Mouse (Mus musculus) limb, embryonic 14.5 days (tissue): ENCODE measurements at regions not wholly inside any gene's neighbourhood (a gene's known extent, or its start where the extent isn't known, plus 50 kb on each side); places are given as distances from the start of the nearest gene placed in this dataset.

Experiments
- ATAC-seq: fragments of 200-750 bp; cut with Nextera tagmentation; 2 replicates; pipeline ENCODE4 v1.8.0; 2017; ENCODE audit warnings: low read depth, moderate number of reproducible peaks, moderate TSS enrichment; ENCODE audit not compliant: low FRiP score
- DNase-seq: peaks from one replicate; pipeline ENCODE4 v3.0.0-alpha.2; 2015; ENCODE audit warnings: low spot score
- H3K27ac ChIP-seq: fragments of 300-500 bp; sonication (generic); replicated peaks from 2 replicates; pipeline ENCODE4 v1.5.1; 2014; ENCODE audit warnings: low read depth, mild to moderate bottlenecking, low read length, moderate library complexity, mixed read lengths
- H3K27me3 ChIP-seq: fragments of 300-500 bp; sonication (generic); 2 replicates; pipeline ENCODE4 v1.6.1; 2014; ENCODE audit warnings: low read length, mixed read lengths; ENCODE audit not compliant: control insufficient read depth, insufficient read depth
- H3K36me3 ChIP-seq: fragments of 300-500 bp; sonication (generic); 2 replicates; pipeline ENCODE4 v1.6.1; 2014; ENCODE audit warnings: mild to moderate bottlenecking, low read length, moderate library complexity, mixed read lengths; ENCODE audit not compliant: control insufficient read depth, insufficient read depth
- H3K4me1 ChIP-seq: fragments of 300-500 bp; sonication (generic); 2 replicates; pipeline ENCODE4 v1.6.1; 2014; ENCODE audit warnings: antibody characterized with exemption, low read length, mixed read lengths; ENCODE audit not compliant: control insufficient read depth, insufficient read depth
- H3K4me2 ChIP-seq: fragments of 300-500 bp; sonication (generic); replicated peaks from 2 replicates; pipeline ENCODE4 v1.6.1; 2014; ENCODE audit warnings: low read depth, mild to moderate bottlenecking, low read length, moderate library complexity; ENCODE audit not compliant: severe bottlenecking
- H3K4me3 ChIP-seq: fragments of 300-500 bp; sonication (generic); replicated peaks from 2 replicates; pipeline ENCODE4 v1.5.1; 2014; ENCODE audit warnings: low read length
- H3K9ac ChIP-seq: fragments of 300-500 bp; sonication (generic); 2 replicates; pipeline ENCODE4 v1.6.1; 2014; ENCODE audit warnings: mild to moderate bottlenecking, low read depth, low read length, moderate library complexity; ENCODE audit not compliant: severe bottlenecking
- H3K9me3 ChIP-seq: fragments of 300-500 bp; sonication (generic); 2 replicates; pipeline ENCODE4 v1.6.1; 2016; ENCODE audit warnings: low read length; ENCODE audit not compliant: control insufficient read depth
- POLR2A ChIP-seq: fragments of 200-500 bp; IDR thresholded peaks from 2 replicates; pipeline ENCODE4 v1.8.0; 2012; ENCODE audit warnings: inconsistent platforms, mild to moderate bottlenecking, moderate library complexity, borderline replicate concordance; ENCODE audit not compliant: insufficient read depth, insufficient read length; ENCODE audit errors: extremely low read depth
- WGBS: fragments of 180-500 bp; shearing (Covaris S2); extraction: QIAGEN DNeasy Blood & Tissue Kit; methylation state at CpG from one replicate; pipeline ENCODE4 v1.1.7; 2014; 5-methylcytosine and 5-hydroxymethylcytosine counted together

DNA sequence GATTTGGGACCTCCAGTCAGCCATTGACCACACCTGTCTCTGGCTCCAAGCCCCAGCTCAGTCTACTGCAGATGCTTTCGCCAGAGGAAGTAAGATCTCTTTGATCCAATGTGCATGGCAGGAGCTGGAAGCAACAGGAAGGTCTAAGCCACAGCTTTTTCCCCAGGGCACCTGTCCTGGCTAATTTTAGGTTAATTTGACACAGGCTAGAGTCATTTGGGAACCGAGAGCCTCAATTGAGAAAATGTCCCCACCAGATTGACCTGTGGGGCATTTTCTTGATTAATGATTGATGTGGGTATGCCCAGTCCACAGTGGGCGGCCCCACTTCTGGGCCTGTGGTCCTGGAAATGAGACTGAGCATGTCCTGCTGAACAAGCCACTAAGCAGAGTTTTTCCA, 240.7 kb upstream of the Hs6st1 start:
- 48% methylated on average over 3 of the region's 3 CpGs for WGBS
- H3K4me3 ChIP-seq: no peak overlapping the region
- TF ChIP-seq POLR2A: no peak
- H3K4me2 ChIP-seq: no peak overlapping the region
- no peaks in the 10 kb centered on the region for H3K36me3 ChIP-seq
- H3K4me1 ChIP-seq: peaks cover 14% of the 10 kb centered on the region
- H3K27ac ChIP-seq: no peak overlapping the region
- DNase-seq: no peak
- H3K9me3 ChIP-seq: no peaks in the 10 kb centered on the region
- no peaks in the 10 kb centered on the region for H3K27me3 ChIP-seq
- H3K9ac ChIP-seq: no peak overlapping the region
- no peak for ATAC-seq

GRCm38 (mm10) chr1:35834180-35834579, 234.0 kb upstream of the Hs6st1 start:
- no peaks in the 10 kb centered on the region for H3K27me3 ChIP-seq
- H3K27ac ChIP-seq: no peak overlapping the region
- H3K36me3 ChIP-seq: no peaks in the 10 kb centered on the region
- 76% methylated on average over 7 of the region's 7 CpGs for WGBS
- TF ChIP-seq POLR2A: no peak
- no peak for ATAC-seq
- no peak overlapping the region for H3K4me2 ChIP-seq
- H3K9ac ChIP-seq: no peak overlapping the region
- no peak overlapping the region for H3K4me3 ChIP-seq
- no peaks in the 10 kb centered on the region for H3K9me3 ChIP-seq
- no peak for DNase-seq
- H3K4me1 ChIP-seq: no peaks in the 10 kb centered on the region

DNA sequence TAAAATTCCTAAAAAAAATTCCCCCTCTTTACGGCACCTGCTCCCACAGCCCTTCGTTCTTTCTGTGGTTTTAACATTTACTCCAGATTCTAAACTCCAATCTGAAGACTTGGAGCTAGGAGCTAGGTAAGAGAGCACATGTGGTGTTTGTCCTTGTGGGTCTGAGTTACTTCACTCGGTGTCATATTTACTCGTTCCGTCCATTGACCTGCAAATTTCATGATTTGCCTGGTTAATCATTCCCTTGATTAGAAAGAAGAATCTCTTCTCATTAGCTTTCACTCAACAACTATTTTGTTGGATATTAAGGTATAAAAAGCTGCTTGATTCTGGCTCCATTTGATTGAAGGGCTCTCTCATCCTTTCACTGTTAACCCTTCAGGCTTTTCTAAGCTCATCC, 231.6 kb upstream of the Hs6st1 start:
- WGBS: 65% methylated on average over 5 of the region's 5 CpGs
- Histone ChIP-seq H3K4me3 (no peak overlapping the region), H3K4me1 (no peaks in the 10 kb centered on the region), H3K36me3 (no peaks in the 10 kb centered on the region), H3K4me2 (no peak overlapping the region), H3K9ac (no peak overlapping the region), H3K27ac (no peak overlapping the region), H3K9me3 (no peaks in the 10 kb centered on the region), H3K27me3 (no peaks in the 10 kb centered on the region)
- DNase-seq (no peak), ATAC-seq (no peak)
- no peak for TF ChIP-seq POLR2A

GRCm38 (mm10) chr1:35838625-35839024, 229.6 kb upstream of the Hs6st1 start:
- 93% methylated on average over 3 of the region's 3 CpGs for WGBS

DNA sequence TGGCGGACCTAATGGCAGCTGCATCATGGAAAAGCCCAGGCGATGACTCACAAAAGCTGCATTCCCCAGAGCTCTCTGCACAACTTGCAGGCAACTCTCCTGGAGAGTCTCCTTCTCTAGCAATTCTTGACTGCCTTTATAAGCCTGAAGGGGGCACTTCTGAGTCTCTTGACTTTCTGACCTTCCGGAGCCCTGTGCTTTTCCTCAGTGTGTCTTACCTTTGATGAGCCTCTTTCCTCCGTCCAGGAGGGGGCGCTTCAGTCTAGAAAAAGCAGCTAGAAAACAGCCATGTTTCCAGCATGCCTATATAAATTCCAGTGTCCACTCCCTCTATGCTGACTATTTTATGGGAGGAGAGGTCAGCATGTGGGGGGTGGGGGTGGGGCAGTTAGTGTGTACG, 228.8 kb upstream of the Hs6st1 start:
- H3K9me3 ChIP-seq: no peaks in the 10 kb centered on the region
- H3K27ac ChIP-seq: no peak overlapping the region
- no peak overlapping the region for H3K9ac ChIP-seq
- no peak overlapping the region for H3K4me2 ChIP-seq
- H3K4me3 ChIP-seq: no peak overlapping the region
- DNase-seq: no peak
- no peaks in the 10 kb centered on the region for H3K36me3 ChIP-seq
- no peaks in the 10 kb centered on the region for H3K4me1 ChIP-seq
- ATAC-seq: no peak
- H3K27me3 ChIP-seq: no peaks in the 10 kb centered on the region
- WGBS: 67% methylated on average over 6 of the region's 6 CpGs
- TF ChIP-seq POLR2A: no peak

More at GRCm38 (mm10) chr1:35838625-35839024, 229.6 kb upstream of the Hs6st1 start:
- no peak for TF ChIP-seq POLR2A
- H3K4me1 ChIP-seq: no peaks in the 10 kb centered on the region
- H3K4me3 ChIP-seq: no peak overlapping the region
- H3K9ac ChIP-seq: no peak overlapping the region
- ATAC-seq: no peak
- no peak for DNase-seq
- H3K36me3 ChIP-seq: no peaks in the 10 kb centered on the region
- no peak overlapping the region for H3K27ac ChIP-seq
- H3K9me3 ChIP-seq: no peaks in the 10 kb centered on the region
- no peak overlapping the region for H3K4me2 ChIP-seq
- H3K27me3 ChIP-seq: no peaks in the 10 kb centered on the region

DNA sequence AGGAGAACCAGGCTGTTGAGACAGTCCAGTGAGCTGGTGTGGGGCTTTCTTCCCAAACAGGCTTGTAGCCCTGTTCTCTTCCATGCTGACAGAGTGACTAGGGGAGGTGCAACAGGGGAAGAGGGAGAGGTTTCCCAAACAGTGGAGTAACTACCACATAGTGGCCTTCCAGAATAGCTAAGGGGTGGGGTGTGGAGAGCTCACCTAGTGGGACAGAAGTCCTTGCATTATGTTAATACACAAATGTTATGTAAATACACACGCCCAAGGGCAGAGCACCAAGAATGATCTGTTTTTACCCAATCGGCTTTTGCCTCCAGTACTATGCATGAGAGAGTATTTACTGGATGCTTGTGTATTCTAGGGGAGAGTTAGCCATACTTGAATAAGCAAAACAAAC, 226.6 kb upstream of the Hs6st1 start:
- H3K27me3 ChIP-seq: no peaks in the 10 kb centered on the region
- no peaks in the 10 kb centered on the region for H3K9me3 ChIP-seq
- H3K27ac ChIP-seq: no peak overlapping the region
- no peak overlapping the region for H3K4me3 ChIP-seq
- no peak overlapping the region for H3K9ac ChIP-seq
- DNase-seq (no peak), ATAC-seq (no peak)
- no peaks in the 10 kb centered on the region for H3K4me1 ChIP-seq
- no peak overlapping the region for H3K4me2 ChIP-seq
- H3K36me3 ChIP-seq: no peaks in the 10 kb centered on the region
- TF ChIP-seq POLR2A: no peak
- WGBS: 84% methylated on average over 2 of the region's 2 CpGs
